Mouse (Mus musculus) hindbrain, embryonic 12.5 days (tissue): ENCODE data around the gene Dpp7. TPM values are rescaled to one million over a fixed set of nuclear protein-coding genes. Genes with fewer than 3 reads are reported as not detected.

Experiments
- ATAC-seq: fragments of 200-750 bp; cut with Nextera tagmentation; 2 replicates; pipeline ENCODE4 v1.8.0; 2017; ENCODE audit warnings: moderate TSS enrichment; ENCODE audit not compliant: low FRiP score
- H3K27ac ChIP-seq: fragments of 300-500 bp; sonication (generic); 2 replicates; pipeline ENCODE4 v1.5.1; 2016; ENCODE audit warnings: mild to moderate bottlenecking
- H3K27me3 ChIP-seq: fragments of 300-500 bp; sonication (generic); 2 replicates; pipeline ENCODE4 v1.6.1; 2016; ENCODE audit warnings: mild to moderate bottlenecking
- H3K36me3 ChIP-seq: fragments of 300-500 bp; sonication (generic); 2 replicates; pipeline ENCODE4 v1.6.1; 2016; ENCODE audit warnings: mild to moderate bottlenecking
- H3K4me1 ChIP-seq: fragments of 300-500 bp; sonication (generic); 2 replicates; pipeline ENCODE4 v1.6.1; 2016
- H3K4me2 ChIP-seq: fragments of 300-500 bp; sonication (generic); replicated peaks from 2 replicates; pipeline ENCODE4 v1.6.1; 2016; ENCODE audit warnings: mild to moderate bottlenecking
- H3K4me3 ChIP-seq: fragments of 300-500 bp; sonication (generic); 2 replicates; pipeline ENCODE4 v1.5.1; 2016; ENCODE audit warnings: mild to moderate bottlenecking
- H3K9ac ChIP-seq: fragments of 300-500 bp; sonication (generic); 2 replicates; pipeline ENCODE4 v1.6.1; 2016; ENCODE audit warnings: mild to moderate bottlenecking, moderate library complexity
- H3K9me3 ChIP-seq: fragments of 300-500 bp; sonication (generic); replicated peaks from 2 replicates; pipeline ENCODE4 v1.6.1; 2016; ENCODE audit warnings: mild to moderate bottlenecking
- WGBS: fragments of 180-500 bp; shearing (Covaris S2); methylation state at CpG from one replicate; pipeline ENCODE4 v1.1.7; 2016; 5-methylcytosine and 5-hydroxymethylcytosine counted together
- polyA plus RNA-seq: library from polyadenylated mRNA; unstranded; fragments of >200 nt; fragmentation: Nextera tagmentation; extraction: Ambion mirVana; gene quantifications from 2 replicates; pipeline ENCODE4 v1.2.1, GENCODE M21; 2016

The Dpp7 gene
- polyA plus RNA-seq: 21.9 and 23.5 TPM in 2 replicates

- peak; percentile 74 for ATAC-seq
- WGBS: 9% methylated on average over 13 of the region's 13 CpGs
- no peaks in the 10 kb centered on the region for H3K9me3 ChIP-seq
- no peaks in the 10 kb centered on the region for H3K27me3 ChIP-seq
- H3K4me2 ChIP-seq: peak within 1 kb of the TSS; percentile 80
- H3K4me3 ChIP-seq: peak within 1 kb of the TSS; percentile 52
- peaks cover 20% of the 10 kb centered on the region for H3K4me1 ChIP-seq
- peak within 1 kb of the TSS; percentile 66 for H3K9ac ChIP-seq
- peaks cover 22% of the 10 kb centered on the region for H3K36me3 ChIP-seq
- H3K27ac ChIP-seq: no peak within 1 kb of the TSS
Observed at GRCm38 (mm10) chr2:25356208-25357079, at the start of gene Dpp7. Dpp7 (minus strand) TSS chr2:25356359.

- H3K9ac ChIP-seq: peak overlapping the region; percentile 99
- peaks cover 33% of the 10 kb centered on the region for H3K27me3 ChIP-seq
- no peak overlapping the region for H3K27ac ChIP-seq
- H3K36me3 ChIP-seq: peaks cover 21% of the 10 kb centered on the region
- H3K4me3 ChIP-seq: peak overlapping the region; percentile 92
- WGBS: 88% methylated on average over 4 of the region's 4 CpGs
- peak overlapping the region; percentile 68 for H3K4me2 ChIP-seq
- H3K4me1 ChIP-seq: peaks cover 31% of the 10 kb centered on the region
- ATAC-seq: no peak
- no peaks in the 10 kb centered on the region for H3K9me3 ChIP-seq
Observed at GRCm38 (mm10) chr2:25403994-25404393, 47.8 kb upstream of the Dpp7 start.

GRCm38 (mm10) chr2:25402972-25403601 is 46.9 kb upstream of the Dpp7 start:
- Histone ChIP-seq H3K9ac (peak overlapping the region; percentile 99), H3K27me3 (peaks cover 42% of the 10 kb centered on the region), H3K4me2 (peak overlapping the region; percentile 68), H3K9me3 (no peaks in the 10 kb centered on the region), H3K4me3 (peak overlapping the region; percentile 92), H3K4me1 (peaks cover 31% of the 10 kb centered on the region), H3K36me3 (peaks cover 13% of the 10 kb centered on the region), H3K27ac (peak overlapping the region; percentile 87)
- WGBS: 1% methylated on average over 54 of the region's 54 CpGs
- peak; percentile 80 for ATAC-seq

GRCm38 (mm10) chr2:25402377-25402971 is 46.3 kb upstream of the Dpp7 start:
- peak overlapping the region; percentile 92 for H3K4me3 ChIP-seq
- peaks cover 48% of the 10 kb centered on the region for H3K27me3 ChIP-seq
- H3K9me3 ChIP-seq: no peaks in the 10 kb centered on the region
- ATAC-seq: peak; percentile 45
- H3K27ac ChIP-seq: peak overlapping the region; percentile 87
- H3K4me1 ChIP-seq: peaks cover 31% of the 10 kb centered on the region
- H3K9ac ChIP-seq: peak overlapping the region; percentile 99
- WGBS: under 1% methylated on average over 13 of the region's 13 CpGs
- H3K36me3 ChIP-seq: peaks cover 7% of the 10 kb centered on the region
- peak overlapping the region; percentile 68 for H3K4me2 ChIP-seq

GRCm38 (mm10) chr2:25400764-25401163 is 44.6 kb upstream of the Dpp7 start:
- ATAC-seq: no peak
- no peak overlapping the region for H3K27ac ChIP-seq
- peak overlapping the region; percentile 14 for H3K4me3 ChIP-seq
- H3K4me1 ChIP-seq: peaks cover 33% of the 10 kb centered on the region
- H3K4me2 ChIP-seq: peak overlapping the region; percentile 44
- H3K9ac ChIP-seq: no peak overlapping the region
- WGBS: 2% methylated on average over 17 of the region's 17 CpGs
- H3K36me3 ChIP-seq: no peaks in the 10 kb centered on the region
- H3K9me3 ChIP-seq: no peaks in the 10 kb centered on the region
- peaks cover 65% of the 10 kb centered on the region for H3K27me3 ChIP-seq

GRCm38 (mm10) chr2:25400291-25400690 is 44.1 kb upstream of the Dpp7 start:
- ATAC-seq: no peak
- no peak overlapping the region for H3K9ac ChIP-seq
- H3K4me2 ChIP-seq: peak overlapping the region; percentile 44
- WGBS: 21% methylated on average over 16 of the region's 16 CpGs
- peak overlapping the region; percentile 14 for H3K4me3 ChIP-seq
- H3K36me3 ChIP-seq: no peaks in the 10 kb centered on the region
- peaks cover 70% of the 10 kb centered on the region for H3K27me3 ChIP-seq
- H3K27ac ChIP-seq: no peak overlapping the region
- H3K9me3 ChIP-seq: no peaks in the 10 kb centered on the region
- peaks cover 31% of the 10 kb centered on the region for H3K4me1 ChIP-seq

GRCm38 (mm10) chr2:25399051-25399450 is 42.9 kb upstream of the Dpp7 start, which contains the start of gene Npdc1:
Npdc1 (plus strand) TSS chr2:25399351.
- Histone ChIP-seq H3K4me1 (peaks cover 30% of the 10 kb centered on the region), H3K4me3 (no peak within 1 kb of the TSS), H3K27ac (no peak within 1 kb of the TSS), H3K9me3 (no peaks in the 10 kb centered on the region), H3K36me3 (no peaks in the 10 kb centered on the region), H3K4me2 (no peak within 1 kb of the TSS), H3K27me3 (peaks cover 82% of the 10 kb centered on the region), H3K9ac (no peak within 1 kb of the TSS)
- WGBS: 61% methylated on average over 8 of the region's 8 CpGs
- ATAC-seq: no peak

GRCm38 (mm10) chr2:25398065-25398464 is 41.9 kb upstream of the Dpp7 start:
- 91% methylated on average over 7 of the region's 7 CpGs for WGBS
- H3K4me3 ChIP-seq: no peak overlapping the region
- no peak overlapping the region for H3K4me2 ChIP-seq
- no peaks in the 10 kb centered on the region for H3K36me3 ChIP-seq
- H3K4me1 ChIP-seq: peaks cover 24% of the 10 kb centered on the region
- no peak for ATAC-seq
- H3K27ac ChIP-seq: no peak overlapping the region
- H3K9me3 ChIP-seq: no peaks in the 10 kb centered on the region
- no peak overlapping the region for H3K9ac ChIP-seq
- peaks cover 85% of the 10 kb centered on the region for H3K27me3 ChIP-seq

GRCm38 (mm10) chr2:25397010-25397409 is 40.9 kb upstream of the Dpp7 start:
- Histone ChIP-seq H3K9me3 (no peaks in the 10 kb centered on the region), H3K4me2 (no peak overlapping the region), H3K36me3 (no peaks in the 10 kb centered on the region), H3K27me3 (peaks cover 82% of the 10 kb centered on the region), H3K9ac (no peak overlapping the region), H3K27ac (no peak overlapping the region), H3K4me3 (no peak overlapping the region), H3K4me1 (peaks cover 22% of the 10 kb centered on the region)
- no peak for ATAC-seq
- WGBS: 73% methylated on average over 1 of the region's 1 CpGs

- H3K36me3 ChIP-seq: no peaks in the 10 kb centered on the region
- peak overlapping the region; percentile 56; the same call in 1 of the 2 replicates for H3K4me2 ChIP-seq
- H3K27me3 ChIP-seq: peaks cover 78% of the 10 kb centered on the region
- no peak overlapping the region for H3K9ac ChIP-seq
- no peak overlapping the region for H3K27ac ChIP-seq
- H3K9me3 ChIP-seq: no peaks in the 10 kb centered on the region
- H3K4me3 ChIP-seq: peak overlapping the region; percentile 31; the same call in 1 of the 2 replicates
- WGBS: 32% methylated on average over 3 of the region's 3 CpGs
- H3K4me1 ChIP-seq: peaks cover 22% of the 10 kb centered on the region
- no peak for ATAC-seq
Observed at GRCm38 (mm10) chr2:25396597-25396983, 40.4 kb upstream of the Dpp7 start.

GRCm38 (mm10) chr2:25395721-25396596 is 39.8 kb upstream of the Dpp7 start, which contains the start of gene Entpd2:
Entpd2 (plus strand) TSS chr2:25395874.
- peak within 1 kb of the TSS; percentile 56 for H3K4me2 ChIP-seq

More at GRCm38 (mm10) chr2:25395721-25396596, 39.8 kb upstream of the Dpp7 start, which contains the start of gene Entpd2:
- peaks cover 22% of the 10 kb centered on the region for H3K4me1 ChIP-seq
- H3K9ac ChIP-seq: 0 out of 2 replicates have a peak within 1 kb of the TSS, but pooled peaks have one; percentile 36
- H3K9me3 ChIP-seq: no peaks in the 10 kb centered on the region
- H3K27me3 ChIP-seq: peaks cover 72% of the 10 kb centered on the region
- ATAC-seq: no peak
- no peak within 1 kb of the TSS for H3K27ac ChIP-seq
- peak within 1 kb of the TSS; percentile 31 for H3K4me3 ChIP-seq
- H3K36me3 ChIP-seq: no peaks in the 10 kb centered on the region
- 1% methylated on average over 56 of the region's 57 CpGs for WGBS
